Comparison of ENCODE assay signal across 8 mouse cellular contexts in genomic region chr17:8310838-8311614, GRCm38 (mm10). TPM values are rescaled to one million over a fixed set of nuclear protein-coding genes. Genes with fewer than 3 reads are reported as not detected.
DNase-seq lines count a peak whose midpoint lies in the region; ATAC-seq lines count a peak whose summit lies in the region.

Sft2d1 (plus strand) TSS chr17:8311102.

- H3K9ac ChIP-seq in intestine, embryonic 14.5 days (ENCODE audit: low read length): peak within 1 kb of the TSS; percentile 56

- ATAC-seq in intestine, embryonic 14.5 days (replicated peaks; ENCODE audit: low FRiP score, low TSS enrichment, low read depth): peak; percentile 93

- peak; percentile 97 to 99 for DNase-seq in adrenal gland, adult (ENCODE audit: inconsistent age in 2 of 2, low spot score in 1 of 2)
- DNase-seq in embryo, embryonic 10.5 days (ENCODE audit: low spot score): peak; percentile 97
- peak; percentile 95 for DNase-seq in gastrocnemius, postnatal 25 days
- peak; percentile 96 for DNase-seq in intestine, embryonic 14.5 days (ENCODE audit: low spot score)
- peak; percentile 97 to 98 for DNase-seq in left cerebral cortex, postnatal 14 days (ENCODE audit: low spot score in 2 of 2)
- DNase-seq in mesoderm, embryonic 11.5 days (ENCODE audit: low read depth, low spot score): peak; percentile 95
- peak; percentile 95 to 97 for DNase-seq in right cerebral cortex, postnatal 36 days (ENCODE audit: low spot score in 2 of 2)
- DNase-seq in yolk sac, embryonic 10.5 days (ENCODE audit: low spot score): peak; percentile 96

- no peaks in the 10 kb centered on the region for H3K27me3 ChIP-seq in intestine, embryonic 14.5 days (replicated peaks; ENCODE audit: control insufficient read depth, insufficient read depth, low read length)

- H3K4me1 ChIP-seq in intestine, embryonic 14.5 days (replicated peaks; ENCODE audit: control insufficient read depth, insufficient read depth, low read length): peaks cover 14% of the 10 kb centered on the region

- intact Hi-C loops in left cerebral cortex, postnatal 14 days (cut with DNase I): loop anchor here (2.0 kb wide), 1 partner anchor 62 kb away; no protein-coding TSS in a partner anchor

- H3K36me3 ChIP-seq in intestine, embryonic 14.5 days (ENCODE audit: control insufficient read depth, insufficient read depth, low read length): no peaks in the 10 kb centered on the region

- H3K4me3 ChIP-seq in intestine, embryonic 14.5 days (ENCODE audit: low read depth, low read length): peak within 1 kb of the TSS; percentile 62

- under 1% methylated on average over 49 of the region's 54 CpGs for WGBS in intestine, embryonic 14.5 days

- H3K4me2 ChIP-seq in intestine, embryonic 14.5 days (ENCODE audit: low read length): peak within 1 kb of the TSS; percentile 71

- H3K9me3 ChIP-seq in intestine, embryonic 14.5 days (ENCODE audit: control insufficient read depth, low read length): no peaks in the 10 kb centered on the region

- H3K27ac ChIP-seq in intestine, embryonic 14.5 days (ENCODE audit: low read depth): peak within 1 kb of the TSS; percentile 54

RNA-seq across cellular contexts. Expression of gene Sft2d1, which starts in this region (rescaled TPM):
- total RNA-seq in gastrocnemius, postnatal 25 days (2021): 1 to 10 TPM; 6.8 to 8.0 TPM
- polyA plus RNA-seq in intestine, embryonic 14.5 days (2014; fragmentation: Nextera tagmentation; extraction: Ambion mirVana): 63.8 and 82.2 TPM in 2 replicates
- total RNA-seq in left cerebral cortex, postnatal 14 days (2021): 10 to 100 TPM; 58.0 to 62.1 TPM

Comparison
In these comparisons a context has a peak if more than half of its experiments do, and no peak if none do; other contexts are left out.
1. Peak in every context shown above with its lines: DNase-seq, ATAC-seq, H3K4me3 ChIP-seq and H3K27ac ChIP-seq.
2. RNA of gene Sft2d1 (total RNA-seq): 58.0 to 62.1 TPM in left cerebral cortex, postnatal 14 days; 6.8 to 8.0 TPM in gastrocnemius, postnatal 25 days; every median in the first group is over 4 times any median in the second.